8 mouse cellular contexts compared by ENCODE assay signal in the genomic region with DNA sequence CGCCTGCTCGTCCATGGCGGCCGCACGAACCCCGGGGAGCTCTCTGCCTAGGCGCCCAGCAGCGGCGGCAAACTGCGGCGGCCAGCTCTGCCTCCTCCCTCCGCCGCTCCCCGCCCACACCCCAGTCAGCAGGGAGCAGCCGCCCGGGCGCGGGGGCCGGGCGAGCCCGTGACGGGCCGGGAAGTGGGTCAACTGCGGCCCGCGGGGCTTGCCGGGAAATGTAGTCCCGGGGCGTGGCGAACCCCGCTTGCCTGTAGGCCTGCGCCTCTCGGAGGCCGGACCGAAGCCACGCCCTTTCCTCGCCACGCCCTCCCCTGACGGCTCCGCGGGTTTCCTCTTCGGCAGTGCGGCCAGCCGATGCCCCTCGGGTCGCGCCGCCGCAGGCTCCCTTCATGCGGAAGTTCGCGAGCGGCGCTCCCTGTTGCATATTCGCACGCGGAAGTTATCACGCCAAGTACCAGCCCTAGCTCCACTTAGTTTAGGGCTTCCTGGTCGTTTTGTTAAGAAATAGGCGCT. TPM values are rescaled to one million over a fixed set of nuclear protein-coding genes. Genes with fewer than 3 reads are reported as not detected.
A peak's percentile ranks its signal among the peaks of the same experiment; 100 is the strongest.
DNase-seq lines count a peak whose midpoint lies in the region; ATAC-seq lines count a peak whose summit lies in the region.

No protein-coding gene starts in this region.

- no peaks in the 10 kb centered on the region for H3K27me3 ChIP-seq in hindbrain, embryonic 14.5 days (ENCODE audit: control insufficient read depth, insufficient read depth, low read length)

- H3K27ac ChIP-seq in hindbrain, embryonic 14.5 days, result peak overlapping the region; percentile 82

- H3K4me2 ChIP-seq in hindbrain, embryonic 14.5 days (replicated peaks), result peak overlapping the region; percentile 74

- peak overlapping the region; percentile 99 for H3K4me3 ChIP-seq in hindbrain, embryonic 14.5 days (replicated peaks; ENCODE audit: low read length)

- under 1% methylated on average over 53 of the region's 60 CpGs for WGBS in hindbrain, embryonic 14.5 days

- peak; percentile 99 for DNase-seq in NIH3T3 (ENCODE audit: low read depth)
- peak; percentile 98 to 99 for DNase-seq in cerebellum, postnatal 10 days
- peak; percentile 96 to 98 for DNase-seq in frontal cortex, postnatal 14 days (ENCODE audit: low spot score in 2 of 2)
- DNase-seq in hindbrain, embryonic 14.5 days (ENCODE audit: low spot score), result peak; percentile 93
- DNase-seq in layer of hippocampus, postnatal 36 days, result peak; percentile 99
- peak; percentile 100 for DNase-seq in lung, postnatal 36 days
- peak; percentile 98 for DNase-seq in retina, postnatal 1 day
- peak; percentile 99 to 100 for DNase-seq in urinary bladder, adult 18-20 months (ENCODE audit: low spot score in 2 of 2)

- H3K36me3 ChIP-seq in hindbrain, embryonic 14.5 days (replicated peaks; ENCODE audit: control insufficient read depth, insufficient read depth), result no peaks in the 10 kb centered on the region

- H3K9me3 ChIP-seq in hindbrain, embryonic 14.5 days (ENCODE audit: control insufficient read depth, low read length), result no peaks in the 10 kb centered on the region

- peak overlapping the region; percentile 95 for H3K9ac ChIP-seq in hindbrain, embryonic 14.5 days

- H3K4me1 ChIP-seq in hindbrain, embryonic 14.5 days (replicated peaks; ENCODE audit: control insufficient read depth, insufficient read depth, low read length), result peaks cover 28% of the 10 kb centered on the region

- peak; percentile 99 for ATAC-seq in hindbrain, embryonic 14.5 days (ENCODE audit: low FRiP score)

RNA-seq across cellular contexts. Expression of a gene that starts 0.5 kb away (rescaled TPM):
- 7.6 and 8.0 TPM in 2 replicates for polyA plus RNA-seq in hindbrain, embryonic 14.5 days (2014; fragmentation: Nextera tagmentation; extraction: Ambion mirVana)
- 10 to 100 TPM; 59.1 to 68.3 TPM for total RNA-seq in layer of hippocampus, postnatal 36 days (2021)

Comparison
In these comparisons a context has a peak if more than half of its experiments do, and no peak if none do; other contexts are left out.
1. Peak in every context shown above with its lines: DNase-seq, ATAC-seq, H3K4me3 ChIP-seq and H3K27ac ChIP-seq.